Mouse (Mus musculus): Measurements from ENCODE around the gene Tescl. TPM values are rescaled to one million over a fixed set of nuclear protein-coding genes. Genes with fewer than 3 reads are reported as not detected.

The Tescl gene
- polyA plus RNA-seq, 1 experiment from 2014 or later: not detected

DNA sequence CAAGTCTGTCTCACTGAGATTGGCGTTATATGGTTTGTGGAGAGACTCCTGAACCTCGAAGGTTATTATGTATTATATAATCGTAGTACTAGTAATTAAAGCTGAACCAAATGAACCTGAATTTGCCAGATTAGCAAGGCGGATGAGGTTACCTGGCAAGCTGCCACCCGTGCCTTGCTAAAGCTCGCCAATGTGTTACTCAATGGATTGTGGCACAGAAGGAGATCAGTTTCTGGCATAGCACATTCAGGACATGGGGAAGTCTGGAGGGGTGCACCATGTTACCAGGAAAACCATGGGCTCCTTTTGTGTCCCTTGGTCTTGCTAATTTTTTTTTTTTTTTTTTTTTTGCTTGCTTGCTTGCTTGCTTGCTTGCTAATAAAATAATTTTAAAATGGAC, 8.5 kb downstream of the Tescl start:
- Histone ChIP-seq H3K4me3 (ENCODE audit: low read depth, low read length) (no peak overlapping the region), H3K4me2 (peak overlapping the region; percentile 56; the same call in 1 of the 2 replicates), H3K4me1 (ENCODE audit: insufficient read depth) (no peaks in the 10 kb centered on the region), H3K27ac (ENCODE audit: low read depth) (no peak overlapping the region), H3K9me3 (ENCODE audit: low read depth, low read length) (peaks cover 6% of the 10 kb centered on the region; the same call in 1 of the 2 replicates), H3K36me3 (ENCODE audit: insufficient read depth) (no peaks in the 10 kb centered on the region), H3K9ac (no peak overlapping the region; the same call in 1 of the 2 replicates), H3K27me3 (ENCODE audit: insufficient read depth, low read length) (no peaks in the 10 kb centered on the region)
- no peak for TF ChIP-seq CTCF (IDR thresholded peaks at IDR 0.05; ENCODE audit: low read depth)
- ATAC-seq (ENCODE audit: insufficient read depth) (no peak), DNase-seq (no peak)
- 86% methylated on average over 6 of the region's 6 CpGs for WGBS

GRCm38 (mm10) chr7:24322593-24322992, 11.1 kb downstream of the Tescl start:
- Histone ChIP-seq H3K4me2 (no peak overlapping the region), H3K27me3 (ENCODE audit: insufficient read depth, low read length) (no peaks in the 10 kb centered on the region), H3K4me3 (ENCODE audit: low read depth, low read length) (no peak overlapping the region), H3K4me1 (ENCODE audit: insufficient read depth) (no peaks in the 10 kb centered on the region), H3K9me3 (ENCODE audit: low read depth, low read length) (peaks cover 6% of the 10 kb centered on the region; the same call in 1 of the 2 replicates), H3K36me3 (ENCODE audit: insufficient read depth) (no peaks in the 10 kb centered on the region), H3K27ac (ENCODE audit: low read depth) (no peak overlapping the region), H3K9ac (no peak overlapping the region)
- TF ChIP-seq CTCF (IDR thresholded peaks at IDR 0.05; ENCODE audit: low read depth): no peak
- DNase-seq: no peak
- no peak for ATAC-seq (ENCODE audit: insufficient read depth)
- WGBS: 75% methylated on average over 4 of the region's 4 CpGs

DNA sequence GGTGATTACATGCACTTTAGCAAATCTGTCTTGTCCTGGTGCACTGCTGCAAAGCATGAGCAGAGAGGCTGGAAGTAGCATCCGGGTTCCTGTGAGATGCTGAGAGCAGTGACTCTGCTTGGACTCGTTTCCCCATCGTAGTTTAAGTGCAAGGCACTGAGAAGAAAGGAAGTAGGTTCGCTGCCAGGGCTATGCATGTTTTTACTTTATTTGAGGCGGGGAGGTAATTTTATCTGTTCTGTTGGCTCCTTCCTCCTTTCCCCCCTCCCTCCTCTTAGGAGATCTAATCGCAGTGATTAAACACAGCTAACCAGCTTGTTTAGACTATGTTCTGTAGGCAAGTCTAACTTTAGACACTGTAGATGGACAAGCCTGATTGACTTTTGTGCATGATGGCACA, 14.8 kb downstream of the Tescl start:
- no peak overlapping the region for H3K4me2 ChIP-seq
- no peaks in the 10 kb centered on the region for H3K27me3 ChIP-seq (ENCODE audit: insufficient read depth, low read length)
- TF ChIP-seq CTCF (IDR thresholded peaks at IDR 0.05; ENCODE audit: low read depth): no peak
- H3K36me3 ChIP-seq (ENCODE audit: insufficient read depth): no peaks in the 10 kb centered on the region
- no peak overlapping the region for H3K4me3 ChIP-seq (ENCODE audit: low read depth, low read length)
- ATAC-seq (ENCODE audit: insufficient read depth) (no peak), DNase-seq (no peak)
- no peak overlapping the region for H3K27ac ChIP-seq (ENCODE audit: low read depth)
- 0 out of 2 replicates have a peak, but pooled peaks cover 2% of the 10 kb centered on the region for H3K9me3 ChIP-seq (ENCODE audit: low read depth, low read length)
- 0 out of 2 replicates have a peak, but pooled peaks cover 4% of the 10 kb centered on the region for H3K4me1 ChIP-seq (ENCODE audit: insufficient read depth)
- H3K9ac ChIP-seq: no peak overlapping the region
- 64% methylated on average over 6 of the region's 6 CpGs for WGBS

GRCm38 (mm10) chr7:24316567-24317092, 17.1 kb downstream of the Tescl start, which contains the start of gene Zfp94:
Gene Zfp94, minus strand, starts transcription at chr7:24316666.
- H3K4me1 ChIP-seq (ENCODE audit: insufficient read depth): 0 out of 2 replicates have a peak, but pooled peaks cover 4% of the 10 kb centered on the region
- TF ChIP-seq CTCF (IDR thresholded peaks at IDR 0.05; ENCODE audit: low read depth): no peak
- H3K4me3 ChIP-seq (ENCODE audit: low read depth, low read length): peak within 1 kb of the TSS; percentile 66
- H3K27ac ChIP-seq (ENCODE audit: low read depth): peak within 1 kb of the TSS; percentile 72
- DNase-seq (peak; percentile 99), ATAC-seq (ENCODE audit: insufficient read depth) (peak; percentile 97)
- H3K9me3 ChIP-seq (ENCODE audit: low read depth, low read length): no peaks in the 10 kb centered on the region
- WGBS: 1% methylated on average over 33 of the region's 33 CpGs
- peaks cover 12% of the 10 kb centered on the region; the same call in 1 of the 2 replicates for H3K36me3 ChIP-seq (ENCODE audit: insufficient read depth)
- H3K27me3 ChIP-seq (ENCODE audit: insufficient read depth, low read length): no peaks in the 10 kb centered on the region
- peak within 1 kb of the TSS; percentile 88 for H3K4me2 ChIP-seq
- peak within 1 kb of the TSS; percentile 64 for H3K9ac ChIP-seq

- Histone ChIP-seq H3K27ac (ENCODE audit: low read depth) (peak overlapping the region; percentile 72), H3K27me3 (ENCODE audit: insufficient read depth, low read length) (no peaks in the 10 kb centered on the region), H3K9me3 (ENCODE audit: low read depth, low read length) (no peaks in the 10 kb centered on the region), H3K4me2 (peak overlapping the region; percentile 88), H3K9ac (peak overlapping the region; percentile 64), H3K4me1 (ENCODE audit: insufficient read depth) (0 out of 2 replicates have a peak, but pooled peaks cover 4% of the 10 kb centered on the region), H3K4me3 (ENCODE audit: low read depth, low read length) (peak overlapping the region; percentile 66), H3K36me3 (ENCODE audit: insufficient read depth) (peaks cover 19% of the 10 kb centered on the region)
- ATAC-seq (ENCODE audit: insufficient read depth) (peak; percentile 80), DNase-seq (no peak)
- WGBS: 22% methylated on average over 29 of the region's 29 CpGs
- no peak for TF ChIP-seq CTCF (IDR thresholded peaks at IDR 0.05; ENCODE audit: low read depth)
These were observed 17.8 kb downstream of the Tescl start for GRCm38 (mm10) chr7:24315726-24316566.

- WGBS: 1% methylated on average over 13 of the region's 13 CpGs
These were observed 32.9 kb downstream of the Tescl start, which contains the start of gene Zfp61 for GRCm38 (mm10) chr7:24300771-24301282. Gene Zfp61, minus strand, starts transcription at chr7:24301232.

More at GRCm38 (mm10) chr7:24300771-24301282, 32.9 kb downstream of the Tescl start, which contains the start of gene Zfp61:
- DNase-seq (peak; percentile 82), ATAC-seq (ENCODE audit: insufficient read depth) (peak; percentile 73)
- TF ChIP-seq CTCF (IDR thresholded peaks at IDR 0.05; ENCODE audit: low read depth): no peak
- H3K36me3 ChIP-seq (ENCODE audit: insufficient read depth): peaks cover 22% of the 10 kb centered on the region
- peak within 1 kb of the TSS; percentile 72 for H3K4me3 ChIP-seq (ENCODE audit: low read depth, low read length)
- no peaks in the 10 kb centered on the region for H3K9me3 ChIP-seq (ENCODE audit: low read depth, low read length)
- H3K9ac ChIP-seq: peak within 1 kb of the TSS; percentile 54
- peak within 1 kb of the TSS; percentile 67 for H3K27ac ChIP-seq (ENCODE audit: low read depth)
- peak within 1 kb of the TSS; percentile 91 for H3K4me2 ChIP-seq
- peaks cover 6% of the 10 kb centered on the region; the same call in 1 of the 2 replicates for H3K4me1 ChIP-seq (ENCODE audit: insufficient read depth)
- no peaks in the 10 kb centered on the region for H3K27me3 ChIP-seq (ENCODE audit: insufficient read depth, low read length)

All from lung, embryonic 14.5 days (tissue).